Mouse (Mus musculus) lung, embryonic 16.5 days (tissue): ENCODE results near the gene Prnd. TPM values are rescaled to one million over a fixed set of nuclear protein-coding genes. Genes with fewer than 3 reads are reported as not detected.

ENCODE experiments used
- ATAC-seq: fragments of 200-750 bp; cut with Nextera tagmentation; 2 replicates; pipeline ENCODE4 v1.8.0; 2017; ENCODE audit warnings: low read depth, mild to moderate bottlenecking, moderate library complexity
- H3K27ac ChIP-seq: fragments of 300-500 bp; sonication (generic); 2 replicates; pipeline ENCODE4 v1.5.1; 2014; ENCODE audit warnings: mild to moderate bottlenecking, control low read depth, low read length
- H3K27me3 ChIP-seq: fragments of 300-500 bp; sonication (generic); 2 replicates; pipeline ENCODE4 v1.6.1; 2014; ENCODE audit warnings: low read depth, low read length, mixed read lengths; ENCODE audit not compliant: control insufficient read depth, insufficient read depth
- H3K36me3 ChIP-seq: fragments of 300-500 bp; sonication (generic); 2 replicates; pipeline ENCODE4 v1.6.1; 2014; ENCODE audit warnings: low read length; ENCODE audit not compliant: control insufficient read depth, insufficient read depth
- H3K4me1 ChIP-seq: fragments of 300-500 bp; sonication (generic); replicated peaks from 2 replicates; pipeline ENCODE4 v1.6.1; 2014; ENCODE audit warnings: low read length, mixed read lengths; ENCODE audit not compliant: control insufficient read depth, insufficient read depth
- H3K4me2 ChIP-seq: fragments of 300-500 bp; sonication (generic); 2 replicates; pipeline ENCODE4 v1.6.1; 2014; ENCODE audit warnings: low read depth, low read length, control low read depth
- H3K4me3 ChIP-seq: fragments of 300-500 bp; sonication (generic); 2 replicates; pipeline ENCODE4 v1.5.1; 2014; ENCODE audit warnings: mild to moderate bottlenecking, low read length, control low read depth
- H3K9ac ChIP-seq: fragments of 300-500 bp; sonication (generic); 2 replicates; pipeline ENCODE4 v1.6.1; 2014; ENCODE audit warnings: low read length, control low read depth
- H3K9me3 ChIP-seq: fragments of 300-500 bp; sonication (generic); 2 replicates; pipeline ENCODE4 v1.6.1; 2016; ENCODE audit warnings: low read length; ENCODE audit not compliant: control insufficient read depth
- WGBS: fragments of 180-500 bp; shearing (Covaris S2); extraction: QIAGEN DNeasy Blood & Tissue Kit; methylation state at CpG from one replicate; pipeline ENCODE4 v1.1.7; 2014; 5-methylcytosine and 5-hydroxymethylcytosine counted together
- polyA plus RNA-seq: library from polyadenylated mRNA; unstranded; fragments of >200 nt; fragmentation: Nextera tagmentation; extraction: Ambion mirVana; gene quantifications from 2 replicates; pipeline ENCODE4 v1.2.1, GENCODE M21; 2015

The Prnd gene
- polyA plus RNA-seq, 1 experiment from 2014 or later, result 38.3 TPM

- H3K4me1 ChIP-seq, result peaks cover 32% of the 10 kb centered on the region
- WGBS, result 68% methylated on average over 5 of the region's 5 CpGs
- ATAC-seq, result no peak
- peak overlapping the region; percentile 92; the same call in 1 of the 2 replicates for H3K27ac ChIP-seq
- no peak overlapping the region for H3K4me3 ChIP-seq
- no peak overlapping the region for H3K9ac ChIP-seq
- no peak overlapping the region for H3K4me2 ChIP-seq
- no peaks in the 10 kb centered on the region for H3K27me3 ChIP-seq
- no peaks in the 10 kb centered on the region for H3K36me3 ChIP-seq
- H3K9me3 ChIP-seq, result no peaks in the 10 kb centered on the region
Observed at GRCm38 (mm10) chr2:132003916-132004315, 53.3 kb downstream of the Prnd start.

- Histone ChIP-seq H3K27ac (peak overlapping the region; percentile 92), H3K27me3 (no peaks in the 10 kb centered on the region), H3K4me2 (no peak overlapping the region), H3K9me3 (no peaks in the 10 kb centered on the region), H3K9ac (no peak overlapping the region), H3K4me1 (peaks cover 32% of the 10 kb centered on the region), H3K36me3 (no peaks in the 10 kb centered on the region), H3K4me3 (no peak overlapping the region)
- 66% methylated on average over 9 of the region's 9 CpGs for WGBS
- 0 out of 2 replicates have a peak, but pooled peaks have one; percentile 11 for ATAC-seq
Observed at GRCm38 (mm10) chr2:132004495-132005136, 54.0 kb downstream of the Prnd start.

DNA sequence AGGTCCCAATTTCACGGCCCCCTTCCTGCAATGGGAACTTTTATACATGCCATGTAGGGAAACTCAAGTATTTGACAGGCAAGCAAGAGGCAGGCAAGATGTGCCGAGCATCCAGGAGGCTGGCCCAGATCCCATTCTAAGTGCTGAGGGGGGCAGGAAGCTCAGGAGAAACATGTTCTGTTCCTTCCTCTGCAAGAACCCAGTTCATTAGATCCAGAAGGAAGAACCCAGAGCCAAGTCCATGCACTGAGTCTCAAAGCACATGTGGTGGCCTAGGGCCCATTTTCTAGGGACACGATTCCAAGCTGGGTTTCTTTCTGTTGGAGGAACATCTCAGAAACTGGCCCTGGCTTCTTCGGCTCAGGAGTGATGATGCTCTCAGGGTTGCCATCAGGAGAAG is 54.8 kb downstream of the Prnd start:
- no peaks in the 10 kb centered on the region for H3K27me3 ChIP-seq
- peaks cover 32% of the 10 kb centered on the region for H3K4me1 ChIP-seq
- no peak overlapping the region for H3K4me3 ChIP-seq
- WGBS, result 65% methylated on average over 4 of the region's 4 CpGs
- H3K36me3 ChIP-seq, result no peaks in the 10 kb centered on the region
- H3K27ac ChIP-seq, result peak overlapping the region; percentile 92
- no peak overlapping the region for H3K4me2 ChIP-seq
- H3K9me3 ChIP-seq, result no peaks in the 10 kb centered on the region
- ATAC-seq, result no peak
- H3K9ac ChIP-seq, result no peak overlapping the region

Other genes starting within 250 kb of the Prnd start
- gene Erv3, start 91.1 kb upstream of the Prnd start, polyA plus RNA-seq, result not detected in 2 replicates
- 56.7 and 60.4 TPM in 2 replicates for gene Prnp, start 40.9 kb upstream of the Prnd start, polyA plus RNA-seq
- not detected in 2 replicates for gene Prn, start 40.9 kb upstream of the Prnd start, polyA plus RNA-seq
- gene Rassf2, start 79.4 kb downstream of the Prnd start, polyA plus RNA-seq, result 14.5 and 14.6 TPM in 2 replicates
- 11.1 and 12.1 TPM in 2 replicates for gene Slc23a2, start 194.2 kb downstream of the Prnd start, polyA plus RNA-seq